Mouse (Mus musculus): Measurements from ENCODE around the gene Rab26.

The Rab26 gene

GRCm38 (mm10) chr17:24534160-24534718 is at the start of gene Rab26:
Rab26 (minus strand) TSS chr17:24534210.
- in situ Hi-C loops (cut with MseI, MboI) = no loop called here

- in situ Hi-C loops (cut with MseI, MboI) = no loop called here
Observed at GRCm38 (mm10) chr17:24580287-24580686, 46.3 kb upstream of the Rab26 start.

GRCm38 (mm10) chr17:24579532-24579931 is 45.5 kb upstream of the Rab26 start:
- in situ Hi-C loops (cut with MseI, MboI) = no loop called here

- in situ Hi-C loops (cut with MseI, MboI) = no loop called here
Observed at GRCm38 (mm10) chr17:24573811-24574210, 39.8 kb upstream of the Rab26 start.

- in situ Hi-C loops (cut with MseI, MboI) = no loop called here
Observed at GRCm38 (mm10) chr17:24572651-24573245, 38.7 kb upstream of the Rab26 start.

GRCm38 (mm10) chr17:24569837-24570236 is 35.8 kb upstream of the Rab26 start:
- in situ Hi-C loops (cut with MseI, MboI) = no loop called here

GRCm38 (mm10) chr17:24567034-24567779 is 33.2 kb upstream of the Rab26 start:
- in situ Hi-C loops (cut with MseI, MboI) = no loop called here

- in situ Hi-C loops (cut with MseI, MboI) = no loop called here
Observed at GRCm38 (mm10) chr17:24565792-24566191, 31.8 kb upstream of the Rab26 start.

GRCm38 (mm10) chr17:24565092-24565491 is 31.1 kb upstream of the Rab26 start:
- in situ Hi-C loops (cut with MseI, MboI) = no loop called here

- in situ Hi-C loops (cut with MseI, MboI) = no loop called here
Observed at GRCm38 (mm10) chr17:24564422-24564821, 30.4 kb upstream of the Rab26 start.

- in situ Hi-C loops (cut with MseI, MboI) = no loop called here
Observed at GRCm38 (mm10) chr17:24563638-24564037, 29.6 kb upstream of the Rab26 start.

GRCm38 (mm10) chr17:24561592-24561991 is 27.6 kb upstream of the Rab26 start:
- in situ Hi-C loops (cut with MseI, MboI) = no loop called here

- in situ Hi-C loops (cut with MseI, MboI) = no loop called here
Observed at GRCm38 (mm10) chr17:24560301-24561028, 26.5 kb upstream of the Rab26 start.

- in situ Hi-C loops (cut with MseI, MboI) = no loop called here
Observed at GRCm38 (mm10) chr17:24559146-24559545, 25.1 kb upstream of the Rab26 start.

GRCm38 (mm10) chr17:24558600-24559099 is 24.6 kb upstream of the Rab26 start:
- in situ Hi-C loops (cut with MseI, MboI) = no loop called here

GRCm38 (mm10) chr17:24557091-24557490 is 23.1 kb upstream of the Rab26 start:
- in situ Hi-C loops (cut with MseI, MboI) = no loop called here

GRCm38 (mm10) chr17:24551050-24551444 is 17.0 kb upstream of the Rab26 start:
- in situ Hi-C loops (cut with MseI, MboI) = no loop called here

- in situ Hi-C loops (cut with MseI, MboI) = no loop called here
Observed at GRCm38 (mm10) chr17:24550416-24551049, 16.5 kb upstream of the Rab26 start.

- in situ Hi-C loops (cut with MseI, MboI) = loop anchor here (5.0 to 10.0 kb wide), 2 partner anchors 105 to 107 kb away; partner anchors contain the start of genes Npw (in 2 of the 2) and Slc9a3r2 (in 1 of the 2)
Observed at GRCm38 (mm10) chr17:24549618-24550415, 15.8 kb upstream of the Rab26 start, which contains the start of gene Pkd1. Pkd1 (plus strand) TSS chr17:24549834.

- in situ Hi-C loops (cut with MseI, MboI) = loop anchor here (5.0 to 10.0 kb wide), 2 partner anchors 106 to 108 kb away; partner anchors contain the start of genes Npw (in 2 of the 2) and Slc9a3r2 (in 1 of the 2)
Observed at GRCm38 (mm10) chr17:24548921-24549617, 15.1 kb upstream of the Rab26 start.
